Mouse (Mus musculus): Measurements from ENCODE around the gene Gm11168.
A peak's percentile ranks its signal among the peaks of the same experiment; 100 is the strongest.
"Not testable (repeated sequence)": the region's sequence is repeated elsewhere in the genome, so short reads cannot be mapped to it uniquely, and the experiment has no call there.

Gene Gm11168

GRCm38 (mm10) chr9:3002794-3003396, at the start of gene Gm11168:
Gm11168 (plus strand) TSS chr9:3003346.
- peak; percentile 2 to 6 for DNase-seq

GRCm38 (mm10) chr9:3000445-3000972, 2.6 kb upstream of the Gm11168 start, which contains the start of gene Gm10722:
Gm10722 (plus strand) TSS chr9:3000922.
- peak in 1 of 2 experiments; percentile 29 for DNase-seq

- DNase-seq, result not testable (repeated sequence)
Measured at GRCm38 (mm10) chr9:3001006-3001405, 2.1 kb upstream of the Gm11168 start.

GRCm38 (mm10) chr9:3001948-3002659, 1.0 kb upstream of the Gm11168 start:
- DNase-seq, result peak; percentile 91 to 93

- DNase-seq, result not testable (repeated sequence)
Measured at GRCm38 (mm10) chr9:3006179-3006578, 3.0 kb downstream of the Gm11168 start.

GRCm38 (mm10) chr9:3006636-3007035, 3.5 kb downstream of the Gm11168 start:
- DNase-seq, result not testable (repeated sequence)

- not testable (repeated sequence) for DNase-seq
Measured at GRCm38 (mm10) chr9:3007272-3007671, 4.1 kb downstream of the Gm11168 start.

- not testable (repeated sequence) for DNase-seq
Measured at GRCm38 (mm10) chr9:3009331-3009730, 6.2 kb downstream of the Gm11168 start.

- not testable (repeated sequence) for DNase-seq
Measured at GRCm38 (mm10) chr9:3012054-3012621, 9.0 kb downstream of the Gm11168 start.

- DNase-seq, result not testable (repeated sequence)
Measured at GRCm38 (mm10) chr9:3012733-3013279, 9.7 kb downstream of the Gm11168 start, which contains the start of gene Gm10721. Gm10721 (plus strand) TSS chr9:3013140.

GRCm38 (mm10) chr9:3015354-3015753, 12.2 kb downstream of the Gm11168 start, which contains the start of gene Gm10720:
Gm10720 (plus strand) TSS chr9:3015654.
- not testable (repeated sequence) for DNase-seq

GRCm38 (mm10) chr9:3015896-3016295, 12.8 kb downstream of the Gm11168 start:
- peak; percentile 1 to 3 for DNase-seq

GRCm38 (mm10) chr9:3017108-3017507, 14.0 kb downstream of the Gm11168 start, which contains the start of gene Gm10719:
Gm10719 (plus strand) TSS chr9:3017408.
- not testable (repeated sequence) for DNase-seq

- DNase-seq, result peak; percentile 61 to 99
Measured at GRCm38 (mm10) chr9:3018944-3019343, 15.8 kb downstream of the Gm11168 start.

- peak; percentile 58 to 66 for DNase-seq
Measured at GRCm38 (mm10) chr9:3019835-3020727, 16.9 kb downstream of the Gm11168 start.

- not testable (repeated sequence) for DNase-seq
Measured at GRCm38 (mm10) chr9:3022316-3023008, 19.3 kb downstream of the Gm11168 start.

- DNase-seq, result peak; percentile 2 to 8
Measured at GRCm38 (mm10) chr9:3023312-3023984, 20.3 kb downstream of the Gm11168 start, which contains the start of gene Gm10718. Gm10718 (plus strand) TSS chr9:3023547.

GRCm38 (mm10) chr9:3023985-3024648, 21.0 kb downstream of the Gm11168 start:
- not testable (repeated sequence) for DNase-seq

- not testable (repeated sequence) for DNase-seq
Measured at GRCm38 (mm10) chr9:3024912-3025467, 21.8 kb downstream of the Gm11168 start, which contains the start of gene Gm10717. Gm10717 (plus strand) TSS chr9:3025417.

Measured in cerebellum, postnatal 10 days (tissue).